Mouse (Mus musculus): ENCODE measurements at regions not wholly inside any gene's neighbourhood (a gene's known extent, or its start where the extent isn't known, plus 50 kb on each side); places are given as distances from the start of the nearest gene placed in this dataset.

DNA sequence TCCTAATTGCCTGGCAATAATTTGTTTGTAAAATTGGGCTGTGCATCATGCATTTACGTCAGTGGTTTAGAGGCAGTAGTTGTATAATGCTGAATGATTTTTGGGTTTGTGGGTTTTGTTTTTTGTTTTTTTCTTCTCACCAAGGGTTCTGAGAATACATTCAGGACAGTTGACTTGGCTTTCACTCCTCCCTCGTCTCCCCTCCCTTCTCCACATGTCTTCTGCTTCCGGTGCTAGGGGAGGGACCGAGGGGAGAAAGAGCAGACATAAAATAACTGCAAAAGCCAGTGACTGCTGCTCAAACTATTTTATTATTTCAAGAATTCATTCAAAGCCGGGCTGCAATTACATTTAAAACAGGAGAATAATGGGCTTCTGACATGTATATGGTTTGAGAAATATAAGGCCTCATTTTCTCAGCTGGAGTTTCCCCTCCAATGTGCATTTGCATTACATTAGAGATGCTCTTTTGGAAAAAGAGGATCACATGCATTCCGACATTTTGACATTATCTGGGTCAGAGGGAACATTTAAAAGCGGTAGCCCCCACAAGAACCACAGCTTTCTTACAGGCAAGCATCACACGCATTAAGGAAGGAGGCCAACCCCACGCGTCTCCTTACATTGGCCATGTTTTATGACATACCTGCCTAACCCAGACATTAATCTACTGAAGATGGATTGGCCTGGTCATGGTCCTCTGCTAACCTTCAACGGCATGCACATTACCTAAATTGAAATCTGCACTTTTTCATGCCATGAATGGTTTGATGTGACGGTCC, 185.3 kb upstream of the Mpdz start:
- Histone ChIP-seq H3K27ac (ENCODE audit: low read length) (no peak overlapping the region), H3K4me1 (ENCODE audit: insufficient read depth, low read depth, low read length) (no peaks in the 10 kb centered on the region), H3K9me3 (ENCODE audit: low read length) (no peaks in the 10 kb centered on the region), H3K36me3 (ENCODE audit: insufficient read depth, low read length) (no peaks in the 10 kb centered on the region), H3K4me2 (replicated peaks; ENCODE audit: low read depth, low read length) (no peak overlapping the region), H3K27me3 (replicated peaks; ENCODE audit: insufficient read depth, low read length) (no peaks in the 10 kb centered on the region), H3K9ac (replicated peaks; ENCODE audit: low read depth) (no peak overlapping the region), H3K4me3 (ENCODE audit: low read depth, low read length) (no peak overlapping the region)
- 78% methylated on average over 12 of the region's 12 CpGs for WGBS
- no peak for TF ChIP-seq EP300 (IDR thresholded peaks at IDR 0.05)
- TF ChIP-seq CTCF (IDR thresholded peaks at IDR 0.05), result no peak
- no peak for DNase-seq (ENCODE audit: low spot score)
- ATAC-seq, result no peak

DNA sequence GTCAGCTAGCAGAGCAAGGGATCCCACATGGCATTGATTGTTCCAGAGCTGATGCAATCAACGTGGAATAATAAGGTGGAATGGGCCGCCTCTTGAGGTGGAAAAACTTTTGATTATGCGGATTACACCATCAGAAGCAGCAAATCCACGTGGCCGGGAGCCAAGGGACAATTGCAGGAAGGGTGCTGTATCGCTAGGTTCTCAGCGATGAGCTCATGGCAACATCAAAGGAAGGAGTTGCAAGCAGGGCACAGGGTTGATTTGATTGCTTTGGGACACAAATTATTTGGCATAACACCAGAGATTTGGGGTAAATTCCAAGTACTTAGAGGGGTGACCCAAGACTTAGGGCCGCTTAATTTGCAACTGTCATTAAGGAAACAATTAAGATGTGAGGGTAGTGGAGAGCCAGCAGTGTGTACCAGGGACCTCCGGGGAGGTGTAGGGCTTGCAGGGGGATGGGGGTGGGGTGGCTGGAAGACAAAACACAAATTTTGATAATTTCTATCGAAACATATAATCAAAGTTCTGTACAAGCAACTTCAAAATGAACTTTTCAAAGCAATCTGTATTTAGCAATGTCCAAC, 182.8 kb upstream of the Mpdz start:
- Histone ChIP-seq H3K36me3 (ENCODE audit: insufficient read depth, low read length) (no peaks in the 10 kb centered on the region), H3K27ac (ENCODE audit: low read length) (no peak overlapping the region), H3K27me3 (replicated peaks; ENCODE audit: insufficient read depth, low read length) (no peaks in the 10 kb centered on the region), H3K9ac (replicated peaks; ENCODE audit: low read depth) (no peak overlapping the region), H3K9me3 (ENCODE audit: low read length) (no peaks in the 10 kb centered on the region), H3K4me2 (replicated peaks; ENCODE audit: low read depth, low read length) (no peak overlapping the region), H3K4me1 (ENCODE audit: insufficient read depth, low read depth, low read length) (no peaks in the 10 kb centered on the region), H3K4me3 (ENCODE audit: low read depth, low read length) (no peak overlapping the region)
- 0 out of 2 replicates have a peak, but pooled peaks have one; percentile 20 for TF ChIP-seq EP300 (IDR thresholded peaks at IDR 0.05)
- TF ChIP-seq CTCF (IDR thresholded peaks at IDR 0.05), result no peak
- WGBS, result 51% methylated on average over 10 of the region's 10 CpGs
- DNase-seq (ENCODE audit: low spot score) (peak; percentile 36), ATAC-seq (0 out of 2 replicates have a peak, but pooled peaks have one; percentile 25)

DNA sequence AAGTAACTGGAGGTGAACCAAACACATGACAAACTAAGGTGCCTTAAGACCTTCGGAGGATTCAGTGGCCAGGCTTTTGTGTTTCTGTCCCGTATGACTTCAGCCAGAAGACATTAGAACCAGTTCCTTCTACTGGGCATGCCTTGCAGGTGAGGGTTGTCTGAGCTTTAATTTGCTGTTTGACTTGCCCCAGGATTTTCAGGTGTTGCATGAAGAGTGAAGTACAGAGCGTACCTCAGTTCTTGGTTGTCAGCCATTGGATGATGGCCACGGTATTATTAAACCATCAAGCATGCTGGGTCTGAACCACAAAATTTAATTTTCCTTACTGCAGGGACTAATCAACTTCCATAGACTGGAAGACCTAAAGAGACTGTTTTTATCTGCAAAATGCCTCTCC, 181.5 kb upstream of the Mpdz start:
- H3K36me3 ChIP-seq (ENCODE audit: insufficient read depth, low read length), result no peaks in the 10 kb centered on the region
- no peak overlapping the region for H3K4me3 ChIP-seq (ENCODE audit: low read depth, low read length)
- no peaks in the 10 kb centered on the region for H3K9me3 ChIP-seq (ENCODE audit: low read length)
- no peaks in the 10 kb centered on the region for H3K27me3 ChIP-seq (replicated peaks; ENCODE audit: insufficient read depth, low read length)
- no peaks in the 10 kb centered on the region for H3K4me1 ChIP-seq (ENCODE audit: insufficient read depth, low read depth, low read length)
- no peak for TF ChIP-seq CTCF (IDR thresholded peaks at IDR 0.05)
- no peak for TF ChIP-seq EP300 (IDR thresholded peaks at IDR 0.05)
- DNase-seq (ENCODE audit: low spot score), result no peak
- no peak for ATAC-seq
- no peak overlapping the region for H3K4me2 ChIP-seq (replicated peaks; ENCODE audit: low read depth, low read length)
- WGBS, result 93% methylated on average over 4 of the region's 4 CpGs
- H3K9ac ChIP-seq (replicated peaks; ENCODE audit: low read depth), result no peak overlapping the region
- H3K27ac ChIP-seq (ENCODE audit: low read length), result no peak overlapping the region

DNA sequence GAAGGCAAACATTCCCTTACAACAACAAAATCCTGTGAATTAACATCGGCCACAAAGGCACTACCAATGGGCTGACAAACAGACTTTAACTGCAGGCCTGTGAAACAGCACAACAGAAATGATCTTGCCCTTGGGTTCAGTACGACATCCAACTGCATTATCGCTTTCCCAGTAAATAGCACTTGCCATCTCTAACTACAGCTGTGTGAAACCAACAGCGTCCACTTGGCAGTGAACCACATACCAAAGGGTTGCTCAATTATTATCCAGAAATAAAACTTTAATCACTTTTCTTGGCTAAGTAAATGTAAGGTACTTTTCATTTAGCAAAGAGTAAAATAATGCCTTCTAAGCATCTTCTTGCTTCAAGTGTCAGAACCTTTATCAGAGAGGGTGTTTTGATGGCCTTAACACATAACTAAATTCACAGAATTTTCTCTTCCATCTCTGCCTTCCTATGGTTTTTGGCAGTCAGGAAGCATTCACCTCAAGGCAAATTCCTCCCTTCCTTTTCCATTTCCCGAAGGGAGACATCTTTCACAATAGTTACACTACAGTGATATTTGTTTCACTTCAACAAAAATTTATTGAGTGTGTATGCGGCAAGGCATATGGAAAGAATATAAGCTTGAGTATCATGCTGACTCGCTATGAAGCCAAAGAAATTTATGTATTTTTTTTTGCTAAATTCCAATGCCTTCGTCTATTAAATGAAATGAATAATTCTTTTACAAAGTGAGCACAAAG, 178.9 kb upstream of the Mpdz start:
- H3K4me3 ChIP-seq (ENCODE audit: low read depth, low read length), result no peak overlapping the region
- ATAC-seq, result peak; percentile 60
- DNase-seq (ENCODE audit: low spot score), result peak; percentile 70

DNA sequence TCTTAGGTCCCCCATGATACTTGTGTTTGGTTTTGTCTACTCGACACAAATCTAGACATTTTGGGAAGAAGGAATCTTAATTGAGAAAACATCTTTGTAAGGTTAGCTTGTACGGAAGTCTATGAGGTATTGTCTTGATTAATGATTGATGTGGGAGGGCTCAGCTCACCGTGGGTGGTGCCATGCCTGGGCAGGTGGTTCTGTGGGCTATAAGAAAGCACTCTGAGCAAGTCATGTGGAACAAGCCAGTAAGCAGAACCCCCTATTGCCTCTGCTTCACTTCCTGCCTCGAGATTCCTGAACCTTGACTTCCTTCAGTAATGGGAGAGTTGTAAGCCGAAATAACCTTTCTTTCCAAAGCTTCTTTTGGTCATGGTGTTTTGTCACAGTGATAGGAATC, 174.6 kb upstream of the Mpdz start:
- Histone ChIP-seq H3K36me3 (ENCODE audit: insufficient read depth, low read length) (no peaks in the 10 kb centered on the region), H3K4me3 (ENCODE audit: low read depth, low read length) (no peak overlapping the region), H3K4me2 (replicated peaks; ENCODE audit: low read depth, low read length) (no peak overlapping the region), H3K4me1 (ENCODE audit: insufficient read depth, low read depth, low read length) (no peaks in the 10 kb centered on the region), H3K9ac (replicated peaks; ENCODE audit: low read depth) (no peak overlapping the region), H3K9me3 (ENCODE audit: low read length) (no peaks in the 10 kb centered on the region), H3K27ac (ENCODE audit: low read length) (no peak overlapping the region), H3K27me3 (replicated peaks; ENCODE audit: insufficient read depth, low read length) (no peaks in the 10 kb centered on the region)
- ATAC-seq (no peak), DNase-seq (ENCODE audit: low spot score) (no peak)
- WGBS, result 61% methylated on average over 5 of the region's 5 CpGs
- TF ChIP-seq CTCF (IDR thresholded peaks at IDR 0.05) (no peak), EP300 (IDR thresholded peaks at IDR 0.05) (no peak)

More for the DNA sequence above, 178.9 kb upstream of the Mpdz start:
- WGBS, result 53% methylated on average over 8 of the region's 8 CpGs
- no peak overlapping the region for H3K9ac ChIP-seq (replicated peaks; ENCODE audit: low read depth)
- H3K27me3 ChIP-seq (replicated peaks; ENCODE audit: insufficient read depth, low read length), result no peaks in the 10 kb centered on the region
- TF ChIP-seq CTCF (IDR thresholded peaks at IDR 0.05), result no peak
- 0 out of 2 replicates have a peak, but pooled peaks have one; percentile 22 for TF ChIP-seq EP300 (IDR thresholded peaks at IDR 0.05)
- no peaks in the 10 kb centered on the region for H3K4me1 ChIP-seq (ENCODE audit: insufficient read depth, low read depth, low read length)
- no peaks in the 10 kb centered on the region for H3K9me3 ChIP-seq (ENCODE audit: low read length)
- H3K36me3 ChIP-seq (ENCODE audit: insufficient read depth, low read length), result no peaks in the 10 kb centered on the region
- H3K27ac ChIP-seq (ENCODE audit: low read length), result no peak overlapping the region
- H3K4me2 ChIP-seq (replicated peaks; ENCODE audit: low read depth, low read length), result no peak overlapping the region

DNA sequence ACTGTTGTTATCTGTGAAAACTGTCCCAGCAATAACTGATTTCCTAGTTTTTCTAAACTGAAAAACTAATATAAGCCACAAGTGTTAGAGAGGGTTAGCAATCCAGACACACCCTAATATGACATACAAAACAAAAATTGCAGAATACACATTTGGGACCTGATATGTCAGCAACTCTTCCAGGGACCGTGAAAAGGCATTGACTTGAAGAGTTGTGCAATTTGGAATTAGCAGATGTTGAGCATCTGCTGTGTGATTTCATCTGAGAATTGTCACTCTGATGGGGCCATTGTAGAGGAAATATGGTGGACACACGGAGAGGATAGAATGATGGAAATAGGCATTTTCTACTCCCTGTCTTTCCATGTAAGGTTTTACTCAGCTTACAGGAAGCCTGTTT, 168.6 kb upstream of the Mpdz start:
- 56% methylated on average over 2 of the region's 2 CpGs for WGBS

More for the DNA sequence above, 168.6 kb upstream of the Mpdz start:
- Histone ChIP-seq H3K4me1 (ENCODE audit: insufficient read depth, low read depth, low read length) (no peaks in the 10 kb centered on the region), H3K27ac (ENCODE audit: low read length) (no peak overlapping the region), H3K4me3 (ENCODE audit: low read depth, low read length) (no peak overlapping the region), H3K27me3 (replicated peaks; ENCODE audit: insufficient read depth, low read length) (no peaks in the 10 kb centered on the region), H3K36me3 (ENCODE audit: insufficient read depth, low read length) (no peaks in the 10 kb centered on the region), H3K9me3 (ENCODE audit: low read length) (no peaks in the 10 kb centered on the region), H3K4me2 (replicated peaks; ENCODE audit: low read depth, low read length) (no peak overlapping the region), H3K9ac (replicated peaks; ENCODE audit: low read depth) (no peak overlapping the region)
- no peak for TF ChIP-seq EP300 (IDR thresholded peaks at IDR 0.05)
- TF ChIP-seq CTCF (IDR thresholded peaks at IDR 0.05), result no peak
- ATAC-seq (no peak), DNase-seq (ENCODE audit: low spot score) (peak; percentile 23)

All from lung, postnatal 0 days (tissue).